14 mouse cellular contexts compared by ENCODE assay signal in genomic region chr19:7581042-7581441, GRCm38 (mm10). TPM values are rescaled to one million over a fixed set of nuclear protein-coding genes. Genes with fewer than 3 reads are reported as not detected.
DNase-seq lines count a peak whose midpoint lies in the region; ATAC-seq and TF ChIP-seq lines count a peak whose summit lies in the region.
"Had no signal": no experiment of that assay in that cellular context is flagged by ENCODE, and none has a peak within 500 bp of the region (broad histone marks: within the 10 kb centered on the region; RNA-seq: fewer than 3 reads in every experiment).

No protein-coding gene starts in this region.

- no peak overlapping the region for H3K4me2 ChIP-seq in intestine, embryonic 14.5 days (ENCODE audit: low read length)
- H3K4me2 ChIP-seq in intestine, embryonic 15.5 days (replicated peaks) = no peak overlapping the region
- H3K4me2 ChIP-seq in liver, postnatal 0 days (ENCODE audit: low read depth, low read length) = no peak overlapping the region
- H3K4me2 ChIP-seq: hindbrain, embryonic 14.5 days; midbrain, embryonic 12.5 days; neural tube, embryonic 15.5 days had no signal

- H3K27me3 ChIP-seq in intestine, embryonic 14.5 days (replicated peaks; ENCODE audit: control insufficient read depth, insufficient read depth, low read length) = no peaks in the 10 kb centered on the region
- no peaks in the 10 kb centered on the region for H3K27me3 ChIP-seq in intestine, embryonic 15.5 days (replicated peaks)
- no peaks in the 10 kb centered on the region for H3K27me3 ChIP-seq in liver, postnatal 0 days (ENCODE audit: insufficient read depth, low read length)
- no peaks in the 10 kb centered on the region for H3K27me3 ChIP-seq in small intestine, adult 2 months (ENCODE audit: control insufficient read depth, insufficient read depth, low read length)
- H3K27me3 ChIP-seq: midbrain, embryonic 12.5 days; neural tube, embryonic 15.5 days had no signal

- 0 out of 2 replicates have a peak, but pooled peaks have one; percentile 32 for ATAC-seq in intestine, embryonic 14.5 days (replicated peaks; ENCODE audit: low FRiP score, low TSS enrichment, low read depth)
- no peak for ATAC-seq in intestine, embryonic 15.5 days
- peak; percentile 83 for ATAC-seq in liver, postnatal 0 days
- no peak for ATAC-seq in inflammation-experienced regulatory T-cells, adult 6 months

- H3K9ac ChIP-seq in intestine, embryonic 14.5 days (ENCODE audit: low read length) = no peak overlapping the region
- no peak overlapping the region for H3K9ac ChIP-seq in intestine, embryonic 15.5 days
- H3K9ac ChIP-seq in liver, postnatal 0 days (replicated peaks) = no peak overlapping the region
- H3K9ac ChIP-seq: hindbrain, embryonic 14.5 days; midbrain, embryonic 12.5 days; neural tube, embryonic 15.5 days had no signal

- no peak for TF ChIP-seq EP300 in liver, postnatal 0 days (IDR thresholded peaks at IDR 0.05; ENCODE audit: low read depth)

- WGBS in intestine, embryonic 14.5 days = 36% methylated on average over 5 of the region's 5 CpGs
- WGBS in intestine, embryonic 15.5 days = 43% methylated on average over 5 of the region's 5 CpGs
- WGBS in liver, postnatal 0 days (ENCODE audit: insufficient replicate concordance) = 11% methylated on average over 5 of the region's 5 CpGs
- WGBS in small intestine, adult 2 months = 36% methylated on average over 5 of the region's 5 CpGs

- no peaks in the 10 kb centered on the region for H3K9me3 ChIP-seq in intestine, embryonic 14.5 days (ENCODE audit: control insufficient read depth, low read length)
- H3K9me3 ChIP-seq in intestine, embryonic 15.5 days = no peaks in the 10 kb centered on the region
- no peaks in the 10 kb centered on the region for H3K9me3 ChIP-seq in liver, postnatal 0 days (ENCODE audit: low read length)
- H3K9me3 ChIP-seq: midbrain, embryonic 12.5 days; neural tube, embryonic 15.5 days had no signal

- no peak for TF ChIP-seq POLR2A in small intestine, adult 2 months (IDR thresholded peaks at IDR 0.05; ENCODE audit: low read depth, low read length)

- H3K4me3 ChIP-seq in intestine, embryonic 14.5 days (ENCODE audit: low read depth, low read length) = no peak overlapping the region
- H3K4me3 ChIP-seq in intestine, embryonic 15.5 days (replicated peaks) = no peak overlapping the region
- no peak overlapping the region for H3K4me3 ChIP-seq in liver, postnatal 0 days (ENCODE audit: low read depth, low read length)
- no peak overlapping the region for H3K4me3 ChIP-seq in small intestine, adult 2 months (ENCODE audit: low read depth, low read length)
- H3K4me3 ChIP-seq: midbrain, embryonic 12.5 days; neural tube, embryonic 15.5 days had no signal

- no peak overlapping the region for H3K27ac ChIP-seq in intestine, embryonic 14.5 days (ENCODE audit: low read depth)
- no peak overlapping the region for H3K27ac ChIP-seq in intestine, embryonic 15.5 days
- H3K27ac ChIP-seq in liver, postnatal 0 days (ENCODE audit: low read depth) = peak overlapping the region; percentile 40; the same call in 1 of the 2 replicates
- H3K27ac ChIP-seq in small intestine, adult 2 months (ENCODE audit: insufficient read depth, low read depth, low read length) = 0 out of 2 replicates have a peak overlapping the region, but pooled peaks have one; percentile 14
- H3K27ac ChIP-seq: hindbrain, embryonic 14.5 days; midbrain, embryonic 12.5 days; neural tube, embryonic 15.5 days had no signal

- no peaks in the 10 kb centered on the region for H3K36me3 ChIP-seq in intestine, embryonic 14.5 days (ENCODE audit: control insufficient read depth, insufficient read depth, low read length)
- H3K36me3 ChIP-seq in intestine, embryonic 15.5 days = no peaks in the 10 kb centered on the region
- no peaks in the 10 kb centered on the region; the same call in none of the 2 replicates for H3K36me3 ChIP-seq in liver, postnatal 0 days (replicated peaks; ENCODE audit: insufficient read depth, low read length)
- peaks cover 51% of the 10 kb centered on the region for H3K36me3 ChIP-seq in small intestine, adult 2 months (ENCODE audit: control insufficient read depth, insufficient read depth, low read length)
- H3K36me3 ChIP-seq: midbrain, embryonic 12.5 days; neural tube, embryonic 15.5 days had no signal

- no peak for DNase-seq in intestine, embryonic 14.5 days (ENCODE audit: low spot score)
- DNase-seq in MEL-GATA-1-ER (ENCODE audit: extremely low read depth, low read depth) = peak; percentile 58
- DNase-seq in liver, postnatal 0 days = peak; percentile 46
- no peak for DNase-seq in embryo, embryonic 11 days
- no peak for DNase-seq in cerebellum, postnatal 14 days
- DNase-seq: cerebellum, postnatal 36 days; kidney, postnatal 25 days; left cerebral cortex, postnatal 4 days had no signal

- no peak for TF ChIP-seq CTCF in liver, postnatal 0 days (IDR thresholded peaks at IDR 0.05; ENCODE audit: low read depth)
- no peak for TF ChIP-seq CTCF in small intestine, adult 2 months (IDR thresholded peaks at IDR 0.05; ENCODE audit: extremely low read depth, insufficient read length, insufficient replicate concordance, low read depth, low read length)

- no peaks in the 10 kb centered on the region for H3K4me1 ChIP-seq in intestine, embryonic 14.5 days (replicated peaks; ENCODE audit: control insufficient read depth, insufficient read depth, low read length)
- H3K4me1 ChIP-seq in intestine, embryonic 15.5 days (replicated peaks) = no peaks in the 10 kb centered on the region
- peaks cover 8% of the 10 kb centered on the region for H3K4me1 ChIP-seq in liver, postnatal 0 days (ENCODE audit: insufficient read depth)
- no peaks in the 10 kb centered on the region for H3K4me1 ChIP-seq in small intestine, adult 2 months (ENCODE audit: control insufficient read depth, insufficient read depth, insufficient read length, low read length)
- H3K4me1 ChIP-seq: midbrain, embryonic 12.5 days; neural tube, embryonic 15.5 days had no signal

RNA-seq across cellular contexts. Expression of gene Pla2g16, which starts 23.8 kb away (rescaled TPM):
- 7.0 and 8.4 TPM in 2 replicates for polyA plus RNA-seq in intestine, embryonic 14.5 days (2014; fragmentation: Nextera tagmentation; extraction: Ambion mirVana)
- 7.6 and 8.4 TPM in 2 replicates for polyA plus RNA-seq in intestine, embryonic 15.5 days (2015; fragmentation: Nextera tagmentation; extraction: Ambion mirVana)
- polyA plus RNA-seq in liver, postnatal 0 days (2015; fragmentation: Nextera tagmentation; extraction: Ambion mirVana) = 16.0 and 18.0 TPM in 2 replicates
- polyA plus RNA-seq in small intestine, adult 2 months (2012; rRNA removed) = 15.7 and 23.1 TPM in 2 replicates
- polyA plus RNA-seq in inflammation-experienced regulatory T-cells, adult 6 months (2017; shearing (Covaris generic)) = 10 to 100 TPM; 69.4 to 97.5 (median 81.1) TPM

RNA-seq across cellular contexts. Expression of gene Lgals12, which starts 26.0 kb away (rescaled TPM):
- polyA plus RNA-seq in intestine, embryonic 14.5 days (2014; fragmentation: Nextera tagmentation; extraction: Ambion mirVana) = 0.88 and 0.93 TPM in 2 replicates
- 1.3 and 2.4 TPM in 2 replicates for polyA plus RNA-seq in intestine, embryonic 15.5 days (2015; fragmentation: Nextera tagmentation; extraction: Ambion mirVana)
- not detected in 2 replicates for polyA plus RNA-seq in liver, postnatal 0 days (2015; fragmentation: Nextera tagmentation; extraction: Ambion mirVana)
- 1.2 and 2.9 TPM in 2 replicates for polyA plus RNA-seq in small intestine, adult 2 months (2012; rRNA removed)
- not detected for polyA plus RNA-seq in inflammation-experienced regulatory T-cells, adult 6 months (2017; shearing (Covaris generic))

RNA-seq across cellular contexts. Expression of gene Hrasls5, which starts 31.3 kb away (rescaled TPM):
- polyA plus RNA-seq in intestine, embryonic 14.5 days (2014; fragmentation: Nextera tagmentation; extraction: Ambion mirVana) = not detected in 2 replicates
- not detected in 2 replicates for polyA plus RNA-seq in intestine, embryonic 15.5 days (2015; fragmentation: Nextera tagmentation; extraction: Ambion mirVana)
- not detected in 2 replicates for polyA plus RNA-seq in liver, postnatal 0 days (2015; fragmentation: Nextera tagmentation; extraction: Ambion mirVana)
- not detected in 2 replicates for polyA plus RNA-seq in small intestine, adult 2 months (2012; rRNA removed)
- not detected for polyA plus RNA-seq in inflammation-experienced regulatory T-cells, adult 6 months (2017; shearing (Covaris generic))
- polyA plus RNA-seq: hindbrain, embryonic 14.5 days; midbrain, embryonic 12.5 days; neural tube, embryonic 15.5 days had no signal

Comparison
In these comparisons a context has a peak if more than half of its experiments do, and no peak if none do; other contexts are left out.
1. ATAC-seq: peak in intestine, embryonic 14.5 days (single experiment) and liver, postnatal 0 days (single experiment); none in intestine, embryonic 15.5 days (single experiment) and inflammation-experienced regulatory T-cells, adult 6 months (single experiment).
2. DNase-seq: peak in MEL-GATA-1-ER (single experiment) and liver, postnatal 0 days (single experiment); none in intestine, embryonic 14.5 days (single experiment), embryo, embryonic 11 days (single experiment) and cerebellum, postnatal 14 days (0 of 2).
3. H3K27ac ChIP-seq: peak in liver, postnatal 0 days (single experiment) and small intestine, adult 2 months (single experiment); none in intestine, embryonic 14.5 days (single experiment) and intestine, embryonic 15.5 days (single experiment).